24 mouse cellular contexts compared by ENCODE assay signal in genomic region chr8:113763592-113764355, GRCm38 (mm10).
DNase-seq lines count a peak whose midpoint lies in the region; ATAC-seq lines count a peak whose summit lies in the region.
"Had no signal": no experiment of that assay in that cellular context is flagged by ENCODE, and none has a peak within 500 bp of the region (broad histone marks: within the 10 kb centered on the region; RNA-seq: fewer than 3 reads in every experiment).

No protein-coding gene starts in this region.

- no peak for ATAC-seq in neural tube, embryonic 11.5 days (ENCODE audit: insufficient read depth, low FRiP score, low TSS enrichment)
- peak; percentile 92 for ATAC-seq in granulocyte monocyte progenitor cell, adult 5-6 weeks (replicated peaks; ENCODE audit: poor library complexity, severe bottlenecking)
- ATAC-seq in kidney, embryonic 14.5 days (ENCODE audit: low FRiP score, low TSS enrichment): no peak
- ATAC-seq: forebrain, embryonic 15.5 days; inflammation-experienced regulatory T-cells, adult 6 months; liver, embryonic 12.5 days had no signal

- no peak overlapping the region for H3K4me3 ChIP-seq in neural tube, embryonic 11.5 days (ENCODE audit: low read depth, low read length)
- H3K4me3 ChIP-seq in kidney, embryonic 14.5 days (ENCODE audit: low read length): no peak overlapping the region
- H3K4me3 ChIP-seq: forebrain, embryonic 15.5 days; limb, embryonic 13.5 days; liver, embryonic 12.5 days; neural tube, embryonic 13.5 days; stomach, embryonic 15.5 days had no signal

- peak; percentile 21 for DNase-seq in adrenal gland, adult 2 months
- DNase-seq in adrenal gland, postnatal 4 days (ENCODE audit: low spot score in 2 of 2): no peak
- DNase-seq in neural tube, embryonic 11.5 days (ENCODE audit: low spot score): peak; percentile 23
- no peak for DNase-seq in neural tube, embryonic 10.5 days (ENCODE audit: extremely low spot score, low spot score)
- no peak for DNase-seq in urinary bladder, postnatal 25 days (ENCODE audit: low spot score)
- no peak for DNase-seq in urinary bladder, adult 18-20 months (ENCODE audit: low spot score in 2 of 2)
- DNase-seq: cerebellum, adult 9-10 months; gastrocnemius, postnatal 10 days; heart, adult 11 months; kidney, adult 18-20 months; lung, adult 18-20 months; lung, postnatal 10 days; retina, postnatal 1 day; thymus, postnatal 36 days had no signal

- H3K9ac ChIP-seq in neural tube, embryonic 11.5 days (ENCODE audit: low read length): no peak overlapping the region
- no peak overlapping the region for H3K9ac ChIP-seq in kidney, embryonic 14.5 days (ENCODE audit: low read depth, low read length)
- H3K9ac ChIP-seq: forebrain, embryonic 15.5 days; limb, embryonic 13.5 days; liver, embryonic 12.5 days; neural tube, embryonic 13.5 days; stomach, embryonic 15.5 days had no signal

- no peaks in the 10 kb centered on the region for H3K9me3 ChIP-seq in neural tube, embryonic 11.5 days (ENCODE audit: control insufficient read depth, low read length)
- no peaks in the 10 kb centered on the region for H3K9me3 ChIP-seq in kidney, embryonic 14.5 days (ENCODE audit: control insufficient read depth, low read length)
- H3K9me3 ChIP-seq: forebrain, embryonic 15.5 days; limb, embryonic 13.5 days; liver, embryonic 12.5 days; neural tube, embryonic 13.5 days; stomach, embryonic 15.5 days had no signal

- H3K27me3 ChIP-seq in neural tube, embryonic 11.5 days (ENCODE audit: control insufficient read depth, insufficient read depth, low read length): no peaks in the 10 kb centered on the region
- H3K27me3 ChIP-seq in kidney, embryonic 14.5 days (ENCODE audit: control insufficient read depth, insufficient read depth, low read length): no peaks in the 10 kb centered on the region
- H3K27me3 ChIP-seq: forebrain, embryonic 15.5 days; liver, embryonic 12.5 days; neural tube, embryonic 13.5 days; stomach, embryonic 15.5 days had no signal

- H3K4me2 ChIP-seq in neural tube, embryonic 11.5 days (ENCODE audit: low read depth): no peak overlapping the region
- H3K4me2 ChIP-seq in kidney, embryonic 14.5 days (replicated peaks; ENCODE audit: low read depth, low read length): no peak overlapping the region
- H3K4me2 ChIP-seq: forebrain, embryonic 15.5 days; heart, embryonic 11.5 days; limb, embryonic 13.5 days; liver, embryonic 12.5 days; neural tube, embryonic 13.5 days; stomach, embryonic 15.5 days had no signal

- no peaks in the 10 kb centered on the region for H3K36me3 ChIP-seq in neural tube, embryonic 11.5 days (ENCODE audit: control insufficient read depth, insufficient read depth, low read length)
- no peaks in the 10 kb centered on the region for H3K36me3 ChIP-seq in kidney, embryonic 14.5 days (ENCODE audit: control insufficient read depth, insufficient read depth, low read length)
- H3K36me3 ChIP-seq: forebrain, embryonic 15.5 days; limb, embryonic 13.5 days; liver, embryonic 12.5 days; neural tube, embryonic 13.5 days; stomach, embryonic 15.5 days had no signal

- 65% methylated on average over 10 of the region's 10 CpGs for WGBS in neural tube, embryonic 11.5 days
- 42% methylated on average over 10 of the region's 10 CpGs for WGBS in kidney, embryonic 14.5 days

- peaks cover 7% of the 10 kb centered on the region; the same call in 1 of the 2 replicates for H3K4me1 ChIP-seq in neural tube, embryonic 11.5 days (ENCODE audit: control insufficient read depth, insufficient read depth, low read length)
- 0 out of 2 replicates have a peak, but pooled peaks cover 4% of the 10 kb centered on the region for H3K4me1 ChIP-seq in kidney, embryonic 14.5 days (ENCODE audit: control insufficient read depth, insufficient read depth, low read length)
- H3K4me1 ChIP-seq: forebrain, embryonic 15.5 days; liver, embryonic 12.5 days had no signal

- no peak overlapping the region for H3K27ac ChIP-seq in neural tube, embryonic 11.5 days (ENCODE audit: low read depth, low read length)
- no peak overlapping the region for H3K27ac ChIP-seq in kidney, embryonic 14.5 days (ENCODE audit: low read depth, low read length)
- H3K27ac ChIP-seq: forebrain, embryonic 15.5 days; kidney, postnatal 0 days; limb, embryonic 13.5 days; liver, embryonic 12.5 days; neural tube, embryonic 13.5 days; stomach, embryonic 15.5 days had no signal

Comparison
In these comparisons a context has a peak if more than half of its experiments do, and no peak if none do; other contexts are left out.
1. DNase-seq: peak in adrenal gland, adult 2 months (single experiment) and neural tube, embryonic 11.5 days (single experiment); none in adrenal gland, postnatal 4 days (0 of 2), neural tube, embryonic 10.5 days (single experiment), urinary bladder, postnatal 25 days (single experiment) and urinary bladder, adult 18-20 months (0 of 2).